Mouse (Mus musculus) G1E (cell line): ENCODE results near the gene Helz2. TPM values are rescaled to one million over a fixed set of nuclear protein-coding genes. Genes with fewer than 3 reads are reported as not detected.
A peak's percentile ranks its signal among the peaks of the same experiment; 100 is the strongest.

Source experiments
- ATAC-seq: 2 replicates; pipeline ENCODE4 v1.8.0; 2016; ENCODE audit warnings: mild to moderate bottlenecking; ENCODE audit not compliant: insufficient number of reproducible peaks, poor library complexity, low FRiP score, severe bottlenecking; ENCODE audit errors: extremely low read depth
- DNase-seq: peaks from one replicate; pipeline ENCODE4 v3.0.0; 2012; ENCODE audit warnings: low spot score
- H3K27me3 ChIP-seq: 2 replicates; pipeline ENCODE4 v1.6.1; 2012; ENCODE audit warnings: mild to moderate bottlenecking, low read length, inconsistent platforms; ENCODE audit not compliant: insufficient read depth
- H3K36me3 ChIP-seq: replicated peaks from 2 replicates; pipeline ENCODE3; 2012; ENCODE audit warnings: mild to moderate bottlenecking, inconsistent platforms
- H3K4me1 ChIP-seq: 2 replicates; pipeline ENCODE4 v1.6.1; 2012; ENCODE audit warnings: low read depth, low read length, inconsistent platforms, mixed read lengths; ENCODE audit not compliant: insufficient read depth
- H3K4me3 ChIP-seq: 2 replicates; pipeline ENCODE4 v1.5.1; 2012; ENCODE audit warnings: low read depth, mild to moderate bottlenecking, inconsistent platforms, low read length, moderate library complexity, mixed read lengths
- H3K9me3 ChIP-seq: replicated peaks from 2 replicates; pipeline ENCODE4 v1.6.1; 2012; ENCODE audit warnings: inconsistent platforms
- CTCF ChIP-seq: IDR thresholded peaks from 2 replicates; pipeline ENCODE4 v1.5.1; 2012; ENCODE audit warnings: low read depth, low read length, inconsistent platforms, mixed read lengths
- GATA1 ChIP-seq: IDR thresholded peaks from 2 replicates; pipeline ENCODE4 v1.6.1; 2012; ENCODE audit warnings: borderline replicate concordance, low read length, inconsistent platforms, mixed read lengths
- GATA2 ChIP-seq: IDR thresholded peaks from 2 replicates; pipeline ENCODE4 v1.6.1; 2012; ENCODE audit warnings: low read depth, low read length, inconsistent platforms, borderline replicate concordance
- POLR2AphosphoS5 ChIP-seq: IDR thresholded peaks from 2 replicates; pipeline ENCODE4 v1.6.1; 2012; ENCODE audit warnings: low read depth, low read length, inconsistent platforms; ENCODE audit not compliant: insufficient replicate concordance
- TAL1 ChIP-seq: conservative IDR thresholded peaks from 2 replicates; pipeline ENCODE4 v1.6.1; 2012; ENCODE audit warnings: low read depth, low read length, inconsistent platforms, mixed read lengths
- polyA plus RNA-seq: library from polyadenylated mRNA; stranded (reverse); fragments of >175 nt; gene quantifications from 2 replicates; pipeline ENCODE4 v1.2.3, GENCODE M21; 2012
- total RNA-seq, 2 experiments: library from RNA; stranded (forward) in 1 of 2; stranded (reverse) in 1 of 2; fragments of 200-1000 nt in 1 of 2; fragments of >200 nt in 1 of 2; fragmentation: Nextera tagmentation in 1 of 2; gene quantifications; 2 replicates each; pipeline ENCODE4 v1.2.3; 2014 to 2017

The Helz2 gene
- total and polyA plus RNA-seq, 3 experiments = 12.4 to 24.3 (median 13.4) TPM

GRCm38 (mm10) chr2:181279968-181280367 lies 38.1 kb upstream of the Helz2 start:
- ATAC-seq = no peak
- peaks cover 9% of the 10 kb centered on the region for H3K4me1 ChIP-seq
- no peak for TF ChIP-seq CTCF
- TF ChIP-seq GATA1 = no peak
- TF ChIP-seq TAL1 = no peak
- TF ChIP-seq POLR2AphosphoS5 = no peak
- H3K27me3 ChIP-seq = no peaks in the 10 kb centered on the region
- no peaks in the 10 kb centered on the region for H3K9me3 ChIP-seq
- H3K4me3 ChIP-seq = no peak overlapping the region
- DNase-seq = no peak
- H3K36me3 ChIP-seq = peaks cover 87% of the 10 kb centered on the region

- DNase-seq = no peak
- ATAC-seq = no peak
- no peak for TF ChIP-seq TAL1
- TF ChIP-seq POLR2AphosphoS5 = no peak
- TF ChIP-seq CTCF = no peak
- TF ChIP-seq GATA2 = no peak
- no peak for TF ChIP-seq GATA1
- Histone ChIP-seq H3K4me1 (peaks cover 3% of the 10 kb centered on the region), H3K4me3 (no peak overlapping the region), H3K36me3 (peaks cover 91% of the 10 kb centered on the region), H3K27me3 (no peaks in the 10 kb centered on the region), H3K9me3 (no peaks in the 10 kb centered on the region)
Observed at GRCm38 (mm10) chr2:181277866-181278265, 36.0 kb upstream of the Helz2 start.

- no peak for ATAC-seq
- peaks cover 91% of the 10 kb centered on the region for H3K36me3 ChIP-seq
- no peak overlapping the region for H3K4me3 ChIP-seq
- no peaks in the 10 kb centered on the region for H3K9me3 ChIP-seq
- TF ChIP-seq TAL1 (no peak), GATA1 (no peak), CTCF (no peak), GATA2 (no peak), POLR2AphosphoS5 (no peak)
- H3K27me3 ChIP-seq = no peaks in the 10 kb centered on the region
- H3K4me1 ChIP-seq = peaks cover 3% of the 10 kb centered on the region
- peak; percentile 4 for DNase-seq
Observed at GRCm38 (mm10) chr2:181276766-181277165, 34.9 kb upstream of the Helz2 start.

GRCm38 (mm10) chr2:181274639-181275038 lies 32.8 kb upstream of the Helz2 start:
- Histone ChIP-seq H3K36me3 (peaks cover 93% of the 10 kb centered on the region), H3K9me3 (no peaks in the 10 kb centered on the region)
- ATAC-seq = no peak

DNA sequence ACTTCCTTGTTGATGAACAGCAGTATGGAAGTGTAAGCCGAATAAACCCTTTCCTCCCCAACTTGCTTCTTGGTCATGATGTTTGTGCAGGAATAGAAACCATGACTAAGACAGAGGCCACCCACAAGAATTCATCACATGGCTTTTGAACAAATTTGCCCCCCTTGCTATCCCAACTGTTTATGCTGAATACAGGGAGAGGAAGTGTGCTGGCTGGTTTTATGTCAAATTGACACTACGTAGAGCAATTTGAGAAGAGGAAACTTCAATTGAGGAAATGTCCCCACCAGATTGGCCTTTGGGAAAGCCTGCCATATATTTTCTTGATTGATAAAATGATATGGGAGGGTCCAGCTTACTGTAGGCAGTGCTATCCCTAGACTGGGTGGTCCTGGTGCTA lies 32.0 kb upstream of the Helz2 start:
- no peak overlapping the region for H3K4me3 ChIP-seq
- H3K9me3 ChIP-seq = no peaks in the 10 kb centered on the region
- H3K27me3 ChIP-seq = no peaks in the 10 kb centered on the region
- peaks cover 3% of the 10 kb centered on the region for H3K4me1 ChIP-seq
- DNase-seq (no peak), ATAC-seq (no peak)
- peaks cover 93% of the 10 kb centered on the region for H3K36me3 ChIP-seq
- TF ChIP-seq CTCF (no peak), TAL1 (no peak), GATA1 (no peak), GATA2 (no peak), POLR2AphosphoS5 (no peak)

More at GRCm38 (mm10) chr2:181274639-181275038, 32.8 kb upstream of the Helz2 start:
- Histone ChIP-seq H3K4me1 (peaks cover 3% of the 10 kb centered on the region), H3K4me3 (no peak overlapping the region), H3K27me3 (no peaks in the 10 kb centered on the region)
- TF ChIP-seq GATA1 = no peak
- no peak for TF ChIP-seq GATA2
- no peak for TF ChIP-seq POLR2AphosphoS5
- TF ChIP-seq CTCF = no peak
- TF ChIP-seq TAL1 = no peak
- no peak for DNase-seq

- ATAC-seq (no peak), DNase-seq (no peak)
- Histone ChIP-seq H3K9me3 (no peaks in the 10 kb centered on the region), H3K4me3 (no peak overlapping the region), H3K27me3 (no peaks in the 10 kb centered on the region), H3K36me3 (peaks cover 93% of the 10 kb centered on the region), H3K4me1 (no peaks in the 10 kb centered on the region)
- TF ChIP-seq GATA1 (no peak), GATA2 (no peak), POLR2AphosphoS5 (no peak), CTCF (no peak), TAL1 (no peak)
Observed at GRCm38 (mm10) chr2:181272092-181272491, 30.3 kb upstream of the Helz2 start.

GRCm38 (mm10) chr2:181266839-181267238 lies 25.0 kb upstream of the Helz2 start:
- no peak for TF ChIP-seq POLR2AphosphoS5
- no peak for TF ChIP-seq GATA2
- TF ChIP-seq GATA1 = no peak
- TF ChIP-seq TAL1 = no peak
- no peak for TF ChIP-seq CTCF
- H3K4me1 ChIP-seq = no peaks in the 10 kb centered on the region
- DNase-seq = no peak
- no peak overlapping the region for H3K4me3 ChIP-seq
- no peaks in the 10 kb centered on the region for H3K9me3 ChIP-seq
- no peaks in the 10 kb centered on the region for H3K27me3 ChIP-seq
- H3K36me3 ChIP-seq = peaks cover 94% of the 10 kb centered on the region
- no peak for ATAC-seq
